Mouse (Mus musculus) cerebellum, adult 2 months (tissue): Measurements from ENCODE around the gene Il17rc.

ENCODE experiments used
- CTCF ChIP-seq: fragments of 200-500 bp; IDR thresholded peaks from 2 replicates; pipeline ENCODE4 v1.5.1; 2011; ENCODE audit warnings: low read depth, mild to moderate bottlenecking, control low read depth, low read length, moderate library complexity, borderline replicate concordance; ENCODE audit not compliant: insufficient read depth
- POLR2A ChIP-seq: fragments of 200-500 bp; IDR thresholded peaks from 2 replicates; pipeline ENCODE4 v1.6.1; 2011; ENCODE audit warnings: low read length, control low read depth, borderline replicate concordance; ENCODE audit not compliant: insufficient read depth

DNA sequence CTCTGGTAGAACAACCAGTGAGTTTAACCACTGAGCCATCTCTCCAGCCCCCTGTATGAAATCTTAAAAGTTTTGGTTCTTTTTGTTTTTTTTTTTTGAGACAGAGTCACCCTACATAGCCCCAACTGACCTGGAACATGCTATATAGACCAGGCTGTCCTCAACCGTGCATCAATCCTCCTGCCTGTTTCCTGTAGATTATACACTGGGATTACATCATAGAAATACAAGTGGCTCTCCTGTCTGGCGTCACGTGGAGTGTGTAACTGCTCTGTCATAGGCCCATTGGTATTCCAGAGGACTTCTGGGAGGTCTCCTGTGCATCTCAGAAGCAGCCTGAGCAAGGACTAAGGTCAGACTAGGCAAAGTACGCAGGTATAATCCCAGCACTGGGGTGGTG lies 48.2 kb upstream of the Il17rc start:
- TF ChIP-seq POLR2A (no peak), CTCF (no peak)
